Mouse (Mus musculus) fat pad, adult 2 months (tissue): ENCODE measurements around the gene Naalad2.
"Not testable (repeated sequence)": the region's sequence is repeated elsewhere in the genome, so short reads cannot be mapped to it uniquely, and the experiment has no call there.

Experiments used
- DNase-seq: peaks from one replicate; pipeline ENCODE4 v3.0.0-alpha.2; 2011; ENCODE audit warnings: low read depth, low spot score; ENCODE audit errors: extremely low read depth

The Naalad2 gene

DNA sequence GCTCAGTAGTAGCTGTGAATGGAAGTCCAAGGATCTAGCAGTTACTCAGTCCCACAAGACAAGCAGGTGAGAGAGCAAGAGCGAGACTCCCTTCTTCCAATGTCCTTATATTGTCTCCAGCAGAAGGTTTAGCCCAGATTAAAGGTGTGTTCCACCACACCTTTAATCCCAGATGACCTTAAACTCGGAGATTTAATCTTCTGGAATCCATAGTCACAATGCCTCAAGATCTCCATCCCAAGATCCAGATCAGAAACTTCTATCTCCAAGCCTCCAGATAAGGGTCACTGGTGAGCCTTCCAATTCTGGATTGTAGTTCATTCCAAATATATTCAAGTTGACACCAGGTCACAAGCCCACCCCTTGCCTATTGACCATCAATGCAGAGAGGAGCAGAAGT, at the start of gene Naalad2:
Gene Naalad2, minus strand, starts transcription at position 101 of the 400 bp plus-strand sequence.
- DNase-seq: not testable (repeated sequence)

- DNase-seq: peak; percentile 69
Measured at GRCm38 (mm10) chr9:18431687-18432086, 28.9 kb upstream of the Naalad2 start.

DNA sequence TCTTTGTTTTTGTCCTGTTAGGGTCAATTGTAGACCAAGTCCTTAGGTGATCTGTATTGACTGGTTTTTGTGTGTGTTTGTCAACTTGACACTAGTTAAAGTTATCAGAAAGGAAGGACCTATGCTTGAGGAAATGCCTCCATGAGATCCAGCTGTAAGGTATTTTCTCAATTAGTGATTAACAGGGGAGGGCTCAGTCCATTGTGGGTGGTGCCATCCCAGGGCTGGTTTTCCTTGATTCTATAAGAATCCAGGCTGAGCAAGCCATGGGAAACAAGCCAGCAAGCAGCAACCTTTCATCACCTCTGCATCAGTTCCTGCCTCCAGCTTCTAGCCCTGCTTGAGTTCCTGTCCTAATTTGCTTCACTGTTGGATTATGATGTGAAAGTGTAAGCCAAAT, 27.6 kb upstream of the Naalad2 start, which contains the start of gene Mbd3l2:
Gene Mbd3l2, plus strand, starts transcription at position 301 of the 400 bp plus-strand sequence.
- no peak for DNase-seq

DNA sequence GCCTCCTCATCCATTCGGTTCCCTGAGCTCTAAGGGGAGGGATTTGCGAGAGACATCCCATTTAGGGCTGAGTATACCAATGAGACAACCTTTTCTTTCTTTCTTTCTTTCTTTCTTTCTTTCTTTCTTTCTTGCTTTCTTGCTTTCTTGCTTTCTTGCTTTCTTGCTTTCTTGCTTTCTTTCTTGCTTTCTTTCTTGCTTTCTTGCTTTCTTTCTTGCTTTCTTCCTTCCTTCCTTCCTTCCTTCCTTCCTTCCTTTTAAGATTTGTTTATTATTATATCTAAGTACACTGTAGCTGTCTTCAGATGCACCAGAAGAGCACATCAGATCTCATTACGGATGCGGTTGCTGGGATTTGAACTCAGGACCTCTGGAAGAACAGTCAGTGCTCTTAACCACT, 9.6 kb upstream of the Naalad2 start:
- not testable (repeated sequence) for DNase-seq

GRCm38 (mm10) chr9:18404118-18404517, 1.3 kb upstream of the Naalad2 start, which contains the start of gene Ubtfl1:
Gene Ubtfl1, plus strand, starts transcription at chr9:18404418.
- DNase-seq: no peak

- DNase-seq: no peak
Measured at GRCm38 (mm10) chr9:18399629-18400028, 3.2 kb downstream of the Naalad2 start.

DNA sequence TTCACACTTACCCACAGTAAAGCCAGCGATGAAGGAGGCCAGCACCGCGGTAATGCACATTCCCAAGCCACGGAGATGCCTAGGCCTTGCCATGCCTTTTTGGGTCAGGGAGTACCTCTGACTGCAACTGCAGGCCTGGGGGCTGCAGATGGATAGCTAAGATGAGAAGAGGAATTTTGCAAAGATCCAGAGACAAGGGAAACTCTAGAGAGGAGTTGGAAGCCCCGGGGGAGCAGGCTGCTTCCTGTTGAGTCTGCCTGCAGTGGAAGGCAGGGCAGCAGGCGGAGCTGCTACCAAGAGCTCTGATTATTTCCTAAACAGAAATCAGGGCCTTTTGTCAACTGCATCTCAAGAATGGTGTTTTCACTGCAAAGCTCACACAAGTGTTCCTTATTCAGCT, 17.0 kb downstream of the Naalad2 start:
- no peak for DNase-seq

DNA sequence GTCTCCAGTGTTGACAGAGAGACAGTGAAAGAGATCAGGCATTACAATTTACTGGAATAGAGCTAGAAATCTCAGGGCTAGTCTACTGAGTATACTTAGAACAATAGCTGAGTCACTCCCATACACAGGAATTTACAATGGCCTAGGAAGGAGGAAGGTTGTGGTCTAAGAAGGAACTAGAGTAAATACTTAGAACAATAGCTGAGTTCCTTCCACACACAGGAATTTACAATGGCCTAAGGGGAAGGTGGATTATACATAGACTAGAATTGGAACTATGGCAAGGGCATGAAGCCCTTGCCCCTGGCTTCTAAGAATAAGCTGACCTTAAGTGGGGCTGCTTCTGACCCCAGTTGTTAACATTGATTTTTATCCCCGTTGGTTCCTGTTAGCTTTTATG, 29.8 kb downstream of the Naalad2 start:
- not testable (repeated sequence) for DNase-seq

DNA sequence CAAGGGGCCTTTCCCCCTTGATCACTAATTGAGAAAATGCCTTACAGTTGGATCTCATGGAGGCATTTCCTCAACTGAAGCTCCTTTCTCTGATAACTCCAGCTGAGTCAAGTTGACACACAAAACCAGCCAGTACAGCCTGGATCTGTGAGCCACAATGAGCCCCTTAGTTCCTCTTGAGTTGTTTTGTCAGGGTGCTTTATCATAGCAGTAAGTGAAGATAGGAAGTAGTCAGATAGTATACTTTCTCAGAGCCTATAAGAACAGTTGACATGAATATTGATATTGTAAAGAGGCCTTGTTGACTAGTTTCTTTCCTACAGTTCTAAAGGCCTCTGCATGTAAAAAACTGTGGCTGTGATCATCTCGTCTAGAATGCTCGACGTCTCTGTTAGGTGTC, 82.8 kb downstream of the Naalad2 start:
- DNase-seq: no peak

- no peak for DNase-seq
Measured at GRCm38 (mm10) chr9:18298301-18298700, 104.5 kb downstream of the Naalad2 start.

- DNase-seq: no peak
Measured at GRCm38 (mm10) chr9:18293026-18293781, 109.6 kb downstream of the Naalad2 start.

DNA sequence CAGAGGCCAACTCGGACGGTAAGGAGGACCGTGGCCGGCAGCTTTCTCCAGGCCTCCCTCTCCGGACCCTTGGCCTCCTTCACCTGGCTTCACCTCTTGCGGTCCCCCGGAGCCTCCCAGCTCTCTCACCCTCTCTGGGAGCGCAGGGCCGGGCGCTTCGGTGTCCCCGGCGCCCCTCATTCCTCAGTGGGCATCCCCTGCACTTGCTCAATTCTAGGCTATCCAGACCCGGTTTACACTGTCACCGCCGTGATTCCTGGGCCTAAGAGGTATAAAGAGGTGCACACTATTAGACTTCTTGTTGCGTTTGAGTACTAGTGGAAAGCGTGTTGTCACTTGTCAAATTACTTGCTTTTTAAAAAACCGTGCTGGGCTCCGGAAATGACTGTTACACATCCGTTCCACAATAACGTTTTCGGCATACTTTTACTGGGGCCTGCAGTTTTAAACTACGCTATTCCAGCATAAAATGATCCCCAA, 110.3 kb downstream of the Naalad2 start:
- DNase-seq: no peak

- peak; percentile 66 for DNase-seq
Measured at GRCm38 (mm10) chr9:18291571-18292429, 111.0 kb downstream of the Naalad2 start, which contains the start of gene Chordc1. Gene Chordc1, plus strand, starts transcription at chr9:18292125.

- not testable (repeated sequence) for DNase-seq
Measured at GRCm38 (mm10) chr9:18278693-18279092, 124.1 kb downstream of the Naalad2 start.

- no peak for DNase-seq
Measured at GRCm38 (mm10) chr9:18277497-18277896, 125.3 kb downstream of the Naalad2 start.

- no peak for DNase-seq
Measured at GRCm38 (mm10) chr9:18276844-18277243, 126.0 kb downstream of the Naalad2 start.

DNA sequence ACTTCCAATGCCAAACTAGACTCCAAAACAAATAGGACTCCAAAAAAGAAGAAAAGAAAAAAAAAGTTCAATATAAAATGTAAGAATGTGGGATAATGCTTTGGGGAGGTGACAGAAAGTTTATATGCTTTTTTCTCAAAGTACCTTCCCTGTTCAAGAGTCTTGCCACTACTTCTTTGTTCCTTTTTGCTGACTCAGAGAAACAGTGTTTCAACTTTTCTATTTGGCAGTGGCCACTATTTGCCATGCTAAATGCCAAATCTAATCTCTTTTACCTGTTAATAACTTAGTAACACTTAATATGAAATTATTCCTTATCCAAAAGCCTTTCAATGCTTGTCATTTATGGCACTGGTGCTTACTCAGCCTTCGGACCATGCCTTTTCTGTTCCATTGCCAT, 126.9 kb downstream of the Naalad2 start:
- no peak for DNase-seq
